Mouse (Mus musculus) lung, adult 2 months (tissue): ENCODE measurements around the gene Foxp1.

Experiments
- CTCF ChIP-seq: fragments of 200-500 bp; IDR thresholded peaks from 2 replicates; pipeline ENCODE4 v1.5.1; 2011; ENCODE audit warnings: mild to moderate bottlenecking, low read length, control low read depth; ENCODE audit not compliant: insufficient read depth
- POLR2A ChIP-seq: fragments of 200-500 bp; IDR thresholded peaks from 2 replicates; pipeline ENCODE4 v1.6.1; 2011; ENCODE audit warnings: low read depth, mild to moderate bottlenecking, control low read depth, low read length, borderline replicate concordance; ENCODE audit errors: extremely low read depth

GRCm38 (mm10) chr6:99300235-99300634, 222.3 kb downstream of the Foxp1 start:
- TF ChIP-seq POLR2A, result no peak
- no peak for TF ChIP-seq CTCF
